Mouse (Mus musculus) stomach, embryonic 14.5 days (tissue): ENCODE data around the gene Rnf43. TPM values are rescaled to one million over a fixed set of nuclear protein-coding genes. Genes with fewer than 3 reads are reported as not detected.

Experiments
- ATAC-seq: fragments of 200-750 bp; cut with Nextera tagmentation; 2 replicates; pipeline ENCODE4 v1.8.0; 2017; ENCODE audit warnings: low read depth, moderate TSS enrichment; ENCODE audit not compliant: insufficient number of reproducible peaks, insufficient read depth, low FRiP score
- H3K27ac ChIP-seq: fragments of 300-500 bp; sonication (generic); 2 replicates; pipeline ENCODE4 v1.5.1; 2014; ENCODE audit warnings: mild to moderate bottlenecking, low read length, moderate library complexity, mixed read lengths
- H3K27me3 ChIP-seq: fragments of 300-500 bp; sonication (generic); 2 replicates; pipeline ENCODE4 v1.6.1; 2014; ENCODE audit warnings: low read length, control low read depth, mixed read lengths; ENCODE audit not compliant: control insufficient read depth, insufficient read depth
- H3K36me3 ChIP-seq: fragments of 300-500 bp; sonication (generic); 2 replicates; pipeline ENCODE4 v1.6.1; 2014; ENCODE audit warnings: mild to moderate bottlenecking, control low read depth, low read length, moderate library complexity, mixed read lengths; ENCODE audit not compliant: control insufficient read depth, insufficient read depth
- H3K4me1 ChIP-seq: fragments of 300-500 bp; sonication (generic); 2 replicates; pipeline ENCODE4 v1.6.1; 2014; ENCODE audit warnings: low read length, control low read depth, mixed read lengths; ENCODE audit not compliant: control insufficient read depth, insufficient read depth
- H3K4me2 ChIP-seq: fragments of 300-500 bp; sonication (generic); replicated peaks from 2 replicates; pipeline ENCODE4 v1.6.1; 2014; ENCODE audit warnings: low read depth, low read length, control low read depth
- H3K4me3 ChIP-seq: fragments of 300-500 bp; sonication (generic); 2 replicates; pipeline ENCODE4 v1.5.1; 2014; ENCODE audit warnings: low read depth, low read length, control low read depth
- H3K9ac ChIP-seq: fragments of 300-500 bp; sonication (generic); replicated peaks from 2 replicates; pipeline ENCODE4 v1.6.1; 2014; ENCODE audit warnings: low read depth, mild to moderate bottlenecking, control low read depth, low read length, moderate library complexity, mixed read lengths
- H3K9me3 ChIP-seq: fragments of 300-500 bp; sonication (generic); 2 replicates; pipeline ENCODE4 v1.6.1; 2016; ENCODE audit warnings: low read depth, low read length, control low read depth; ENCODE audit not compliant: control insufficient read depth
- WGBS: fragments of 180-500 bp; shearing (Covaris S2); extraction: QIAGEN DNeasy Blood & Tissue Kit; methylation state at CpG from one replicate; pipeline ENCODE4 v1.1.7; 2014; 5-methylcytosine and 5-hydroxymethylcytosine counted together
- microRNA counts: library from miRNA; unstranded; fragments of <30 nt; microRNA quantifications from one replicate; lab custom pipeline; 2016
- microRNA-seq: library from miRNA; unstranded; fragments of <30 nt; microRNA quantifications from one replicate; pipeline ENCODE4, GENCODE M21; 2016
- polyA plus RNA-seq: library from polyadenylated mRNA; unstranded; fragments of >200 nt; fragmentation: Nextera tagmentation; extraction: Ambion mirVana; gene quantifications from 2 replicates; pipeline ENCODE4 v1.2.1, GENCODE M21; 2014

Gene Rnf43
- polyA plus RNA-seq, 1 experiment from 2014 or later, result 20.2 TPM

DNA sequence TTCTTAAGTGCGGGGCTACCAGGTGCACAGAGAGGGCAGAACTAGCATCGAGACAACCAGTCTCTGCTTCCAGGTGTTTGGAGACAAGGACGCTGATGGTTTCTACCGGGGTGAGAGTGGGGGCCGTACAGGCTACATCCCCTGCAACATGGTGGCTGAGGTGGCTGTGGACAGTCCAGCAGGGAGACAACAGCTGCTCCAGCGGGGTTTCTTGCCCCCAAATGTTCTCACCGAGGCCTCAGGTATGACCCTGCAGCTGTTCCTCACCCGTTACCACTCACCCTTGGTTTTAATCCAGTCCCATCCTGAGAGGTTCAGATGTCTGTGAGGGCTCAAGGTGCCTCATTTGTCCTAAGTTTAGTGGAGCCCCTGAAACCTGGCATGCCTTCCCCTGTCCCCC lies 117.6 kb downstream of the Rnf43 start:
- Histone ChIP-seq H3K27ac (no peak overlapping the region), H3K36me3 (no peaks in the 10 kb centered on the region), H3K4me2 (no peak overlapping the region), H3K4me3 (no peak overlapping the region), H3K4me1 (peaks cover 6% of the 10 kb centered on the region), H3K27me3 (no peaks in the 10 kb centered on the region), H3K9ac (no peak overlapping the region), H3K9me3 (no peaks in the 10 kb centered on the region)
- no peak for ATAC-seq
- 77% methylated on average over 8 of the region's 8 CpGs for WGBS

MicroRNA genes within 50 kb of the gene (microRNA counts, 519-probe panel; counts per million panel counts)
- 3,586 counts per million, percentile 71 among the panel's probes with 10 or more counts for microRNA mmu-miR-142-3p (lab: Ali Mortazavi, UCI)
- microRNA mmu-miR-142-5p (lab: Ali Mortazavi, UCI), result 3,839 counts per million, percentile 76 among the panel's probes with 10 or more counts

Small RNA genes within 50 kb of the gene (microRNA-seq; reads per million reads assigned to microRNA genes)
- gene Mir142 (not detected), gene Mir142b (not detected)

Other genes starting within 250 kb of the Rnf43 start
- not detected in 2 replicates for gene Gm11492, start 96.1 kb upstream of the Rnf43 start, polyA plus RNA-seq
- gene Sept4, start 93.8 kb upstream of the Rnf43 start, polyA plus RNA-seq, result 15.7 and 15.8 TPM in 2 replicates
- gene Mtmr4, start 70.6 kb upstream of the Rnf43 start, polyA plus RNA-seq, result 30.5 and 32.0 TPM in 2 replicates
- gene Hsf5, start 45.6 kb upstream of the Rnf43 start, polyA plus RNA-seq, result 0.21 and 0.41 TPM in 2 replicates
- 133 and 151 TPM in 2 replicates for gene Supt4a, start 74.8 kb downstream of the Rnf43 start, polyA plus RNA-seq
- 3.1 TPM in 2 replicates for gene Tspoap1, start 97.8 kb downstream of the Rnf43 start, polyA plus RNA-seq
- gene Mpo, start 130.9 kb downstream of the Rnf43 start, polyA plus RNA-seq, result 2.5 and 5.0 TPM in 2 replicates
- gene Lpo, start 165.6 kb downstream of the Rnf43 start, polyA plus RNA-seq, result 0.14 and 0.25 TPM in 2 replicates
- 14.6 and 14.7 TPM in 2 replicates for gene Mks1, start 190.5 kb downstream of the Rnf43 start, polyA plus RNA-seq
- 0.25 and 0.32 TPM in 2 replicates for gene Epx, start 212.8 kb downstream of the Rnf43 start, polyA plus RNA-seq
- not detected in 2 replicates for gene Olfr462, start 229.5 kb downstream of the Rnf43 start, polyA plus RNA-seq
- not detected in 2 replicates for gene Olfr463, start 234.7 kb downstream of the Rnf43 start, polyA plus RNA-seq